Mouse (Mus musculus): ENCODE measurements around the gene Map3k14.

DNA sequence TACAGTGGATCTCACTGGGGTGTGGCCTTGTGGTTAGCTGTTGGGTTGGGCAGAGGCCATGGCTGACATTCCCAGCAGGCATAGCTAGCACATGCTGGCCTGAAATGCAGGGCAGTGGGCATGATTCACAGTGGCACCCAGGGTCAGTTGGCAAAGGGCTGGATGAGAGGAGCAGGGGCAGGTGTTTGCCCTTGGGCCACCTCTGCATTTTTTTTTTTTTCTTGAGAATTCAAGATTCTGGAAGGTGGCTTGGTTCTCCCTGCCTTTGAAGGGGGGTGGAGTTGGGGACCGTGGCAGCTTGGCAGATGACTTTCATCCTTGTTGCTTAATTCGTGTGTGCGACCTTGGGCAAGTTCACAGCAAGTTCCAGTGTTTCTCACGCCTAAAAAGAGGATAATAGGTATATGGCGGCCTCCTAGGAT, 92.8 kb downstream of the Map3k14 start:
- no peak for TF ChIP-seq GATA1 (IDR thresholded peaks at IDR 0.05; ENCODE audit: borderline replicate concordance, low read length)
- no peak for TF ChIP-seq FLI1 (IDR thresholded peaks at IDR 0.05; ENCODE audit: low read length)

Measured in megakaryocyte, embryonic 14.5 days (primary cell).